Mouse (Mus musculus) lung, embryonic 15.5 days (tissue): ENCODE data around the gene Trim7. TPM values are rescaled to one million over a fixed set of nuclear protein-coding genes. Genes with fewer than 3 reads are reported as not detected.
"Not testable (repeated sequence)": the region's sequence is repeated elsewhere in the genome, so short reads cannot be mapped to it uniquely, and the experiment has no call there.

Experiments
- ATAC-seq: fragments of 200-750 bp; cut with Nextera tagmentation; 2 replicates; pipeline ENCODE4 v1.8.0; 2017; ENCODE audit warnings: moderate number of reproducible peaks, borderline replicate concordance; ENCODE audit not compliant: low FRiP score, low TSS enrichment; ENCODE audit errors: extremely low read depth
- H3K27ac ChIP-seq: fragments of 300-500 bp; sonication (generic); 2 replicates; pipeline ENCODE4 v1.5.1; 2015; ENCODE audit warnings: moderate library complexity, mild to moderate bottlenecking, inconsistent platforms
- H3K27me3 ChIP-seq: fragments of 300-500 bp; sonication (generic); 2 replicates; pipeline ENCODE4 v1.6.1; 2015; ENCODE audit warnings: inconsistent platforms
- H3K36me3 ChIP-seq: fragments of 300-500 bp; sonication (generic); 2 replicates; pipeline ENCODE4 v1.6.1; 2015; ENCODE audit warnings: inconsistent platforms
- H3K4me1 ChIP-seq: fragments of 300-500 bp; sonication (generic); 2 replicates; pipeline ENCODE4 v1.6.1; 2015; ENCODE audit warnings: inconsistent platforms
- H3K4me2 ChIP-seq: fragments of 300-500 bp; sonication (generic); 2 replicates; pipeline ENCODE4 v1.6.1; 2015; ENCODE audit warnings: inconsistent platforms, mild to moderate bottlenecking, moderate library complexity
- H3K4me3 ChIP-seq: fragments of 300-500 bp; sonication (generic); 2 replicates; pipeline ENCODE4 v1.5.1; 2015; ENCODE audit warnings: mild to moderate bottlenecking, inconsistent platforms
- H3K9ac ChIP-seq: fragments of 300-500 bp; sonication (generic); 2 replicates; pipeline ENCODE4 v1.6.1; 2015; ENCODE audit warnings: inconsistent platforms
- H3K9me3 ChIP-seq: fragments of 300-500 bp; sonication (generic); 2 replicates; pipeline ENCODE4 v1.6.1; 2016; ENCODE audit warnings: inconsistent platforms
- WGBS: fragments of 180-500 bp; shearing (Covaris S2); methylation state at CpG from one replicate; pipeline ENCODE4 v1.1.7; 2015; 5-methylcytosine and 5-hydroxymethylcytosine counted together
- polyA plus RNA-seq: library from polyadenylated mRNA; unstranded; fragments of >200 nt; fragmentation: Nextera tagmentation; extraction: Ambion mirVana; gene quantifications from 2 replicates; pipeline ENCODE4 v1.2.1, GENCODE M21; 2015

Trim7 gene
- 0.54 and 1.1 TPM in 2 replicates for polyA plus RNA-seq

GRCm38 (mm10) chr11:48825979-48826751 is at the start of gene Trim7, which contains the start of gene Gm12184:
TSS of gene Trim7 (plus strand) at chr11:48826140.
TSS of gene Gm12184 (minus strand) at chr11:48826655.
- under 1% methylated on average over 39 of the region's 92 CpGs for WGBS
- H3K27ac ChIP-seq: peak within 1 kb of the TSS; percentile 70
- H3K4me1 ChIP-seq: peaks cover 20% of the 10 kb centered on the region
- H3K4me2 ChIP-seq: peak within 1 kb of the TSS; percentile 74
- H3K9ac ChIP-seq: peak within 1 kb of the TSS; percentile 54
- peak within 1 kb of the TSS; percentile 50 for H3K4me3 ChIP-seq
- H3K27me3 ChIP-seq, H3K9me3 ChIP-seq, H3K36me3 ChIP-seq: not testable (repeated sequence)
- peak; percentile 87 for ATAC-seq

GRCm38 (mm10) chr11:48776664-48777063 is 49.3 kb upstream of the Trim7 start:
- H3K36me3 ChIP-seq: no peaks in the 10 kb centered on the region
- no peaks in the 10 kb centered on the region for H3K4me1 ChIP-seq
- H3K9me3 ChIP-seq: no peaks in the 10 kb centered on the region
- H3K4me2 ChIP-seq: no peak overlapping the region
- 42% methylated on average over 9 of the region's 9 CpGs for WGBS
- no peak overlapping the region for H3K4me3 ChIP-seq
- ATAC-seq: no peak
- no peak overlapping the region for H3K9ac ChIP-seq
- H3K27me3 ChIP-seq: no peaks in the 10 kb centered on the region
- H3K27ac ChIP-seq: no peak overlapping the region

- no peaks in the 10 kb centered on the region for H3K9me3 ChIP-seq
- no peak overlapping the region for H3K27ac ChIP-seq
- H3K4me2 ChIP-seq: no peak overlapping the region
- no peak overlapping the region for H3K9ac ChIP-seq
- ATAC-seq: no peak
- H3K4me3 ChIP-seq: no peak overlapping the region
- no peaks in the 10 kb centered on the region for H3K4me1 ChIP-seq
- no peaks in the 10 kb centered on the region for H3K36me3 ChIP-seq
- WGBS: 76% methylated on average over 9 of the region's 9 CpGs
- H3K27me3 ChIP-seq: no peaks in the 10 kb centered on the region
Measured at GRCm38 (mm10) chr11:48777303-48777702, 48.6 kb upstream of the Trim7 start.

- no peak overlapping the region for H3K4me3 ChIP-seq
- no peaks in the 10 kb centered on the region for H3K4me1 ChIP-seq
- no peak overlapping the region for H3K4me2 ChIP-seq
- H3K27me3 ChIP-seq: no peaks in the 10 kb centered on the region
- no peak overlapping the region for H3K27ac ChIP-seq
- 36% methylated on average over 7 of the region's 7 CpGs for WGBS
- ATAC-seq: no peak
- no peaks in the 10 kb centered on the region for H3K36me3 ChIP-seq
- H3K9me3 ChIP-seq: no peaks in the 10 kb centered on the region
- H3K9ac ChIP-seq: no peak overlapping the region
Measured at GRCm38 (mm10) chr11:48779450-48779849, 46.5 kb upstream of the Trim7 start.

- no peak overlapping the region for H3K9ac ChIP-seq
- 82% methylated on average over 4 of the region's 4 CpGs for WGBS
Measured at GRCm38 (mm10) chr11:48782243-48782642, 43.7 kb upstream of the Trim7 start.

GRCm38 (mm10) chr11:48787455-48788211 is 38.3 kb upstream of the Trim7 start:
- 0 out of 2 replicates have a peak, but pooled peaks cover 3% of the 10 kb centered on the region for H3K4me1 ChIP-seq
- H3K27ac ChIP-seq: 0 out of 2 replicates have a peak overlapping the region, but pooled peaks have one; percentile 15
- no peaks in the 10 kb centered on the region for H3K36me3 ChIP-seq
- peak overlapping the region; percentile 72 for H3K4me2 ChIP-seq
- no peaks in the 10 kb centered on the region for H3K27me3 ChIP-seq
- H3K4me3 ChIP-seq: peak overlapping the region; percentile 44
- no peak overlapping the region for H3K9ac ChIP-seq
- no peaks in the 10 kb centered on the region for H3K9me3 ChIP-seq
- peak; percentile 74; the same call in 1 of the 2 replicates for ATAC-seq
- WGBS: 43% methylated on average over 10 of the region's 10 CpGs

More at GRCm38 (mm10) chr11:48782243-48782642, 43.7 kb upstream of the Trim7 start:
- no peaks in the 10 kb centered on the region for H3K27me3 ChIP-seq
- H3K27ac ChIP-seq: no peak overlapping the region
- no peaks in the 10 kb centered on the region for H3K4me1 ChIP-seq
- no peaks in the 10 kb centered on the region for H3K36me3 ChIP-seq
- H3K9me3 ChIP-seq: no peaks in the 10 kb centered on the region
- no peak overlapping the region for H3K4me3 ChIP-seq
- no peak for ATAC-seq
- no peak overlapping the region for H3K4me2 ChIP-seq

GRCm38 (mm10) chr11:48788311-48789089 is 37.4 kb upstream of the Trim7 start:
- no peaks in the 10 kb centered on the region for H3K27me3 ChIP-seq
- H3K4me1 ChIP-seq: 0 out of 2 replicates have a peak, but pooled peaks cover 3% of the 10 kb centered on the region
- no peaks in the 10 kb centered on the region for H3K36me3 ChIP-seq
- 0 out of 2 replicates have a peak overlapping the region, but pooled peaks have one; percentile 34 for H3K9ac ChIP-seq
- peak overlapping the region; percentile 44 for H3K4me3 ChIP-seq
- 0 out of 2 replicates have a peak overlapping the region, but pooled peaks have one; percentile 15 for H3K27ac ChIP-seq
- 7% methylated on average over 16 of the region's 16 CpGs for WGBS
- H3K9me3 ChIP-seq: no peaks in the 10 kb centered on the region
- H3K4me2 ChIP-seq: peak overlapping the region; percentile 72
- ATAC-seq: peak; percentile 48; the same call in 1 of the 2 replicates

- Histone ChIP-seq H3K9me3 (no peaks in the 10 kb centered on the region), H3K27me3 (no peaks in the 10 kb centered on the region), H3K27ac (no peak overlapping the region), H3K4me2 (peak overlapping the region; percentile 72; the same call in 1 of the 2 replicates), H3K4me1 (0 out of 2 replicates have a peak, but pooled peaks cover 3% of the 10 kb centered on the region), H3K9ac (no peak overlapping the region), H3K4me3 (no peak overlapping the region), H3K36me3 (no peaks in the 10 kb centered on the region)
- no peak for ATAC-seq
- WGBS: 79% methylated on average over 5 of the region's 5 CpGs
Measured at GRCm38 (mm10) chr11:48789215-48789614, 36.7 kb upstream of the Trim7 start.

GRCm38 (mm10) chr11:48789973-48790823 is 35.7 kb upstream of the Trim7 start:
- Histone ChIP-seq H3K4me2 (peak overlapping the region; percentile 50), H3K4me3 (peak overlapping the region; percentile 20; the same call in 1 of the 2 replicates)

GRCm38 (mm10) chr11:48790946-48791345 is 35.0 kb upstream of the Trim7 start:
- H3K4me2 ChIP-seq: no peak overlapping the region
- H3K9ac ChIP-seq: no peak overlapping the region
- no peaks in the 10 kb centered on the region for H3K27me3 ChIP-seq
- H3K4me1 ChIP-seq: 0 out of 2 replicates have a peak, but pooled peaks cover 3% of the 10 kb centered on the region
- no peaks in the 10 kb centered on the region for H3K36me3 ChIP-seq
- no peak for ATAC-seq
- no peak overlapping the region for H3K4me3 ChIP-seq
- no peak overlapping the region for H3K27ac ChIP-seq
- WGBS: 55% methylated on average over 8 of the region's 8 CpGs
- no peaks in the 10 kb centered on the region for H3K9me3 ChIP-seq

More at GRCm38 (mm10) chr11:48789973-48790823, 35.7 kb upstream of the Trim7 start:
- ATAC-seq: 0 out of 2 replicates have a peak, but pooled peaks have one; percentile 48
- Histone ChIP-seq H3K4me1 (0 out of 2 replicates have a peak, but pooled peaks cover 3% of the 10 kb centered on the region), H3K27ac (no peak overlapping the region), H3K36me3 (no peaks in the 10 kb centered on the region), H3K9ac (no peak overlapping the region), H3K27me3 (no peaks in the 10 kb centered on the region), H3K9me3 (no peaks in the 10 kb centered on the region)
- 16% methylated on average over 20 of the region's 20 CpGs for WGBS
